Mouse (Mus musculus) forebrain, embryonic 14.5 days (tissue): ENCODE results near the gene Hist2h2aa2. TPM values are rescaled to one million over a fixed set of nuclear protein-coding genes. Genes with fewer than 3 reads are reported as not detected.

Source experiments
- ATAC-seq: fragments of 200-750 bp; cut with Nextera tagmentation; 2 replicates; pipeline ENCODE4 v1.8.0; 2017; ENCODE audit warnings: mild to moderate bottlenecking, moderate library complexity
- DNase-seq: peaks from one replicate; pipeline ENCODE4 v3.0.0-alpha.2; 2015; ENCODE audit warnings: low spot score
- H3K27ac ChIP-seq: fragments of 300-500 bp; sonication (generic); 2 replicates; pipeline ENCODE4 v1.5.1; 2014; ENCODE audit warnings: low read depth, mild to moderate bottlenecking, control low read depth, low read length, moderate library complexity
- H3K27me3 ChIP-seq: fragments of 300-500 bp; sonication (generic); replicated peaks from 2 replicates; pipeline ENCODE4 v1.6.1; 2014; ENCODE audit warnings: low read length, control low read depth, mixed read lengths; ENCODE audit not compliant: control insufficient read depth, insufficient read depth
- H3K36me3 ChIP-seq: fragments of 300-500 bp; sonication (generic); 2 replicates; pipeline ENCODE4 v1.6.1; 2014; ENCODE audit warnings: low read length, control low read depth; ENCODE audit not compliant: control insufficient read depth, insufficient read depth
- H3K4me1 ChIP-seq: fragments of 300-500 bp; sonication (generic); 2 replicates; pipeline ENCODE4 v1.6.1; 2014; ENCODE audit warnings: antibody characterized with exemption, low read length, control low read depth; ENCODE audit not compliant: control insufficient read depth, insufficient read depth
- H3K4me2 ChIP-seq: fragments of 300-500 bp; sonication (generic); 2 replicates; pipeline ENCODE4 v1.6.1; 2014; ENCODE audit warnings: mild to moderate bottlenecking, control low read depth, low read length
- H3K4me3 ChIP-seq: fragments of 300-500 bp; sonication (generic); 2 replicates; pipeline ENCODE4 v1.5.1; 2014; ENCODE audit warnings: low read depth, low read length, control low read depth
- H3K9ac ChIP-seq: fragments of 300-500 bp; sonication (generic); 2 replicates; pipeline ENCODE4 v1.6.1; 2014; ENCODE audit warnings: mild to moderate bottlenecking, low read length, control low read depth, moderate library complexity
- H3K9me3 ChIP-seq: fragments of 300-500 bp; sonication (generic); replicated peaks from 2 replicates; pipeline ENCODE4 v1.6.1; 2016; ENCODE audit warnings: low read length, control low read depth, mixed read lengths; ENCODE audit not compliant: control insufficient read depth
- WGBS: fragments of 180-500 bp; shearing (Covaris S2); extraction: QIAGEN DNeasy Blood & Tissue Kit; methylation state at CpG from one replicate; pipeline ENCODE4 v1.1.7; 2014; 5-methylcytosine and 5-hydroxymethylcytosine counted together
- polyA plus RNA-seq: library from polyadenylated mRNA; unstranded; fragments of >200 nt; fragmentation: Nextera tagmentation; extraction: Ambion mirVana; gene quantifications from 2 replicates; pipeline ENCODE4 v1.2.1, GENCODE M21; 2014

Hist2h2aa2 gene
- polyA plus RNA-seq, 1 experiment from 2014 or later: 74.2 TPM

- ATAC-seq (no peak), DNase-seq (no peak)
- Histone ChIP-seq H3K27ac (no peak overlapping the region), H3K4me2 (no peak overlapping the region), H3K4me3 (no peak overlapping the region), H3K36me3 (no peaks in the 10 kb centered on the region), H3K9me3 (no peaks in the 10 kb centered on the region), H3K27me3 (no peaks in the 10 kb centered on the region), H3K9ac (no peak overlapping the region), H3K4me1 (peaks cover under 1% of the 10 kb centered on the region; the same call in 1 of the 2 replicates)
- WGBS: 70% methylated on average over 2 of the region's 2 CpGs
Measured at GRCm38 (mm10) chr3:96231758-96232120, 8.3 kb downstream of the Hist2h2aa2 start.

GRCm38 (mm10) chr3:96230910-96231757 lies 8.9 kb downstream of the Hist2h2aa2 start:
- no peak overlapping the region for H3K9ac ChIP-seq
- H3K9me3 ChIP-seq: no peaks in the 10 kb centered on the region
- H3K4me3 ChIP-seq: no peak overlapping the region
- no peak for DNase-seq
- H3K36me3 ChIP-seq: no peaks in the 10 kb centered on the region
- ATAC-seq: no peak
- H3K4me2 ChIP-seq: no peak overlapping the region
- no peaks in the 10 kb centered on the region for H3K27me3 ChIP-seq
- H3K4me1 ChIP-seq: no peaks in the 10 kb centered on the region
- no peak overlapping the region for H3K27ac ChIP-seq
- WGBS: 76% methylated on average over 4 of the region's 4 CpGs

GRCm38 (mm10) chr3:96230404-96230803 lies 9.7 kb downstream of the Hist2h2aa2 start:
- no peak for ATAC-seq
- 84% methylated on average over 2 of the region's 2 CpGs for WGBS
- no peak for DNase-seq
- peaks cover under 1% of the 10 kb centered on the region; the same call in 1 of the 2 replicates for H3K4me1 ChIP-seq
- no peaks in the 10 kb centered on the region for H3K36me3 ChIP-seq
- no peak overlapping the region for H3K9ac ChIP-seq
- H3K4me2 ChIP-seq: no peak overlapping the region
- H3K27ac ChIP-seq: no peak overlapping the region
- no peaks in the 10 kb centered on the region for H3K27me3 ChIP-seq
- no peak overlapping the region for H3K4me3 ChIP-seq
- H3K9me3 ChIP-seq: no peaks in the 10 kb centered on the region

GRCm38 (mm10) chr3:96228828-96229227 lies 11.2 kb downstream of the Hist2h2aa2 start:
- Histone ChIP-seq H3K9me3 (no peaks in the 10 kb centered on the region), H3K4me2 (no peak overlapping the region), H3K4me3 (no peak overlapping the region), H3K9ac (no peak overlapping the region), H3K27me3 (no peaks in the 10 kb centered on the region), H3K4me1 (peaks cover 5% of the 10 kb centered on the region; the same call in 1 of the 2 replicates), H3K27ac (no peak overlapping the region), H3K36me3 (no peaks in the 10 kb centered on the region)
- WGBS: 70% methylated on average over 2 of the region's 2 CpGs
- DNase-seq (no peak), ATAC-seq (no peak)

DNA sequence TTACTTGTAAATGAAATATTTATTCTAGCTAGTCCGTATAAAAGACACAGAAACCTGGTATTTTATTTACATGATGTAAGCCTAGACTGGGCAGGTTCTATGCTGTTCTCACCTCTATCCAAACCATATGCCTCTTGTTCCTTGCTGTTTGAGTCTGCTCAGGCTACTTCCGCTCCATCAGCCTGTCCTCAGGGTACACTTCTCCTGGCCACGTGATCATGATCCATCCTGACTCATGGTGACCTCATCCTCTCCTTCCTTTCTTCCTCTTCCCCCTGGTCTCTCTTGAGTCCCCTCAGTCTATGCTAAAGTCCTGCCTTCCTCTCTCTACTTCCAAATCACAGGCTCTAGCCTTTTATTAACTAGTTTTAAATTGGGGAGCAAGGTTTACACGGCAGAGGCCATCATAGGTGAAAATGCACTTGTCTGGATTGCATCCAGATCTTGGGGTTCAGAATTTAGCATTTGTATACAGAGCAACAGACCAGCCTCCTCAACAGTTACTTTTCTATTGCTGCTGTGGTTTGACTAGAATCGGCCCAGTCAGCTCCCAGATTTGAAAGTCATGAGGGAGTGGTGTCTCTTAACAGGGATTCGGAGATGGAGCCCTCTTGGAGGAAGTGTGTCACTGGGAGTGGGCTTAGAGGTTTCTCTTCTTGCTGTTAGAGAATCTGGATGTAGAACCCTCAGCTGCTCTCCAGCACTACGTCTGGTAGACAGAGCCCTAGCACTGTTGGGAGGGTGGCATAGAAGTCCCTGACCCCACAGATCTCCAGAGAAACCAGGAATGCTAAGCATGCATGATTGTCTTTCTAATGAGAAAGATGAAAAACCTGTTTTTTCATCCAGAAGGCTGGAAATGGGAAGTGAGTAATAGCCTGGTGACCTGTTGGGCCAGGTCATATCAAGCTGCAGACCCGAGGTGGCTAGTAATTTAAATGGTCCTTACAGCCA lies 13.1 kb downstream of the Hist2h2aa2 start:
- H3K9me3 ChIP-seq: no peaks in the 10 kb centered on the region
- no peak for DNase-seq
- 76% methylated on average over 8 of the region's 8 CpGs for WGBS
- H3K36me3 ChIP-seq: no peaks in the 10 kb centered on the region
- H3K9ac ChIP-seq: no peak overlapping the region
- H3K4me1 ChIP-seq: peaks cover 19% of the 10 kb centered on the region
- H3K4me2 ChIP-seq: no peak overlapping the region
- ATAC-seq: no peak
- no peak overlapping the region for H3K27ac ChIP-seq
- no peak overlapping the region for H3K4me3 ChIP-seq
- no peaks in the 10 kb centered on the region for H3K27me3 ChIP-seq

- no peak overlapping the region for H3K4me2 ChIP-seq
- ATAC-seq: no peak
- peaks cover 26% of the 10 kb centered on the region for H3K4me1 ChIP-seq
- DNase-seq: no peak
- no peak overlapping the region for H3K27ac ChIP-seq
- H3K9ac ChIP-seq: 0 out of 2 replicates have a peak overlapping the region, but pooled peaks have one; percentile 1
- no peaks in the 10 kb centered on the region for H3K36me3 ChIP-seq
- H3K4me3 ChIP-seq: no peak overlapping the region
- H3K27me3 ChIP-seq: no peaks in the 10 kb centered on the region
- no peaks in the 10 kb centered on the region for H3K9me3 ChIP-seq
- WGBS: 2% methylated on average over 2 of the region's 2 CpGs
Measured at GRCm38 (mm10) chr3:96225421-96225820, 14.7 kb downstream of the Hist2h2aa2 start.

DNA sequence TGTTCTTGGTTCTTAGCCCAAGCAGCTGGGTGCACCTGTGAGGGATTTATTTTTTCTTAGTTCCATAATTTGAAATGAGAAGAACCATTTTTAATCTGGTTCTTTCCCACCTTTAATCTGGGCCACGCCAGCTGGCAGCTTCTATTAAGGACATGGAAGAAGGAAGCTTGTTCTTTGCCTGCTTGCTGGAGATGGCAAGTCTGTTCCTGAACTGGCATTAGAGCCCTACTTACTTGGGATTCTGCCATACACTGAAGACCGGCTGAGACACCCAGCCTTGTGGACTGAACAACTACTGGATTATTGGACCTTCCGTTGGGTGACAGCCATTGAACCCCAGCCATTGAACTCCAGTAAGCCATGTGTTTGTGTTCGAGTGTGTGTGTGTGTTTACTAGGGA lies 17.3 kb downstream of the Hist2h2aa2 start:
- Histone ChIP-seq H3K4me3 (no peak overlapping the region), H3K9me3 (no peaks in the 10 kb centered on the region), H3K4me2 (peak overlapping the region; percentile 63), H3K9ac (peak overlapping the region; percentile 17; the same call in 1 of the 2 replicates), H3K27me3 (no peaks in the 10 kb centered on the region), H3K4me1 (peaks cover 26% of the 10 kb centered on the region), H3K27ac (no peak overlapping the region), H3K36me3 (no peaks in the 10 kb centered on the region)
- WGBS: 84% methylated on average over 4 of the region's 4 CpGs
- ATAC-seq: no peak
- no peak for DNase-seq

- peak overlapping the region; percentile 97 for H3K27ac ChIP-seq
- no peaks in the 10 kb centered on the region for H3K9me3 ChIP-seq
- H3K4me1 ChIP-seq: peaks cover 26% of the 10 kb centered on the region
- H3K27me3 ChIP-seq: no peaks in the 10 kb centered on the region
- H3K36me3 ChIP-seq: no peaks in the 10 kb centered on the region
- H3K4me3 ChIP-seq: peak overlapping the region; percentile 59
- DNase-seq: no peak
- H3K4me2 ChIP-seq: peak overlapping the region; percentile 63
- 5% methylated on average over 9 of the region's 9 CpGs for WGBS
- no peak for ATAC-seq
- H3K9ac ChIP-seq: peak overlapping the region; percentile 83
Measured at GRCm38 (mm10) chr3:96221640-96222038, 18.4 kb downstream of the Hist2h2aa2 start.
